Comparison of ENCODE assay signal across 14 mouse cellular contexts in the genomic region with DNA sequence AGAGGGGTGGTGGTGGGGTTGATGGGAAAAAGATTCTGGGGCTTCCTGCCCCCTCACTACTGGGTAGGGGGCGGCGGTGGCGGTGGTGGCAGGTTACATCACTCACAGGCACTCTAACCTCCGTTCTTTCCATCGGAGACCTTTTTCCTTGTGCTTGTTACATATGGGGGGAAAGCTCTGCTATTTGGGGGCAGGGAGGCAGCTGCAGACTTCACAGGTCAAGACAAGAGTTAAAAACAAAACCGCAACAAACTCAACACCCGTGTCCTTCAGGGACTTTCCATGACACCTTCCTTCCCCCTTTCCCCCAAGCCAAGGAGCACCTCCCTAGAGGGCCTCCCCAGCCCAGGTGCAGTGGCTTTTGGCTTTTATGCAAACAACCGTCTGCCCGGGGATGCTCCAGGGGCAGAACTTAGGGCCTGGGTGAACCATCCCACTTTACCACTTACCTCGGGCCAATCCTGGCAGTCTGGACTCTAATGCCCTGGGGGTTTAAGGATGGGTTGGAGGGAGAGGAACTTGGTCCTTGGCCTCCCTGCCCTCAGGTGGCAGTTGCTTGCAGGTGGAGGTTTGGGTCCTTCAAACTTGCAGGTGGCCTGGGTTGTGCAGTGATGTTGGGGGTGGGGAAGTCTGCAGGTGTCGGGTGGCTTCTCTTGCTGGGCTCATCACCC. TPM values are rescaled to one million over a fixed set of nuclear protein-coding genes. Genes with fewer than 3 reads are reported as not detected.
DNase-seq lines count a peak whose midpoint lies in the region; ATAC-seq and TF ChIP-seq lines count a peak whose summit lies in the region.
"Had no signal": no experiment of that assay in that cellular context is flagged by ENCODE, and none has a peak within 500 bp of the region (broad histone marks: within the 10 kb centered on the region; RNA-seq: fewer than 3 reads in every experiment).

No protein-coding gene starts in this region.

- intact Hi-C loops in heart, postnatal 10 days (cut with DNase I): loop anchor here (5.0 kb wide), 1 partner anchor 192 kb away; no protein-coding TSS in a partner anchor

- 17% methylated on average over 11 of the region's 11 CpGs for WGBS in heart, embryonic 13.5 days
- WGBS in hindbrain, embryonic 14.5 days: 18% methylated on average over 11 of the region's 11 CpGs

- no peak for ATAC-seq in heart, embryonic 13.5 days (ENCODE audit: extremely low read depth, insufficient number of reproducible peaks, low FRiP score, low TSS enrichment)
- ATAC-seq in megakaryocyte-erythroid progenitor cell, adult 5-6 weeks (replicated peaks; ENCODE audit: low FRiP score, low TSS enrichment, poor library complexity, severe bottlenecking): no peak
- no peak for ATAC-seq in hindbrain, embryonic 14.5 days (ENCODE audit: low FRiP score)
- ATAC-seq: intestine, embryonic 16.5 days had no signal

- no peak overlapping the region for H3K4me2 ChIP-seq in heart, embryonic 13.5 days
- H3K4me2 ChIP-seq in hindbrain, embryonic 14.5 days (replicated peaks): no peak overlapping the region

- 0 out of 2 replicates have a peak overlapping the region, but pooled peaks have one; percentile 81 for H3K9ac ChIP-seq in heart, embryonic 13.5 days
- H3K9ac ChIP-seq in hindbrain, embryonic 14.5 days: no peak overlapping the region
- H3K9ac ChIP-seq: stomach, embryonic 15.5 days had no signal

- no peaks in the 10 kb centered on the region for H3K36me3 ChIP-seq in heart, embryonic 13.5 days
- H3K36me3 ChIP-seq in E14TG2a.4 (ENCODE audit: insufficient read depth, low read length): peaks cover 22% of the 10 kb centered on the region
- H3K36me3 ChIP-seq in hindbrain, embryonic 14.5 days (replicated peaks; ENCODE audit: control insufficient read depth, insufficient read depth): no peaks in the 10 kb centered on the region

- no peak for TF ChIP-seq CTCF in E14TG2a.4 (conservative IDR thresholded peaks at IDR 0.05; ENCODE audit: low read length)

- no peaks in the 10 kb centered on the region for H3K9me3 ChIP-seq in heart, embryonic 13.5 days
- H3K9me3 ChIP-seq in E14TG2a.4 (ENCODE audit: low read length): no peaks in the 10 kb centered on the region
- H3K9me3 ChIP-seq in hindbrain, embryonic 14.5 days (ENCODE audit: control insufficient read depth, low read length): no peaks in the 10 kb centered on the region
- H3K9me3 ChIP-seq: heart, embryonic 10.5 days; stomach, embryonic 15.5 days had no signal

- H3K27ac ChIP-seq in heart, embryonic 13.5 days (replicated peaks): no peak overlapping the region
- H3K27ac ChIP-seq in hindbrain, embryonic 14.5 days: no peak overlapping the region
- H3K27ac ChIP-seq: stomach, embryonic 15.5 days had no signal

- H3K27me3 ChIP-seq in heart, embryonic 13.5 days (replicated peaks): peaks cover 61% of the 10 kb centered on the region
- peaks cover 34% of the 10 kb centered on the region for H3K27me3 ChIP-seq in E14TG2a.4 (ENCODE audit: insufficient read depth, low read length)
- H3K27me3 ChIP-seq in hindbrain, embryonic 14.5 days (ENCODE audit: control insufficient read depth, insufficient read depth, low read length): peaks cover 28% of the 10 kb centered on the region

- DNase-seq in heart, postnatal 10 days: no peak
- DNase-seq in skeletal muscle tissue, adult 2 months (ENCODE audit: low read depth, low spot score): peak; percentile 25
- DNase-seq in thymus, postnatal 10 days (ENCODE audit: low spot score in 2 of 2): peak; percentile 83 to 87
- DNase-seq in cerebellum, postnatal 10 days: no peak
- no peak for DNase-seq in hindbrain, embryonic 14.5 days (ENCODE audit: low spot score)
- DNase-seq: adrenal gland, postnatal 36 days; cerebellum, adult 11-12 months; lung, adult 18-20 months had no signal

- H3K4me3 ChIP-seq in heart, embryonic 13.5 days: no peak overlapping the region
- peak overlapping the region; percentile 81 for H3K4me3 ChIP-seq in E14TG2a.4 (replicated peaks; ENCODE audit: low read length)
- H3K4me3 ChIP-seq in hindbrain, embryonic 14.5 days (replicated peaks; ENCODE audit: low read length): no peak overlapping the region

- peaks cover 12% of the 10 kb centered on the region for H3K4me1 ChIP-seq in heart, embryonic 13.5 days
- peaks cover 66% of the 10 kb centered on the region for H3K4me1 ChIP-seq in E14TG2a.4 (replicated peaks; ENCODE audit: low read depth, low read length)
- peaks cover 7% of the 10 kb centered on the region for H3K4me1 ChIP-seq in hindbrain, embryonic 14.5 days (replicated peaks; ENCODE audit: control insufficient read depth, insufficient read depth, low read length)

RNA-seq across cellular contexts. Expression of a gene that starts 13.0 kb away (rescaled TPM):
- 2.2 and 2.9 TPM in 2 replicates for polyA plus RNA-seq in heart, embryonic 13.5 days (2015; fragmentation: Nextera tagmentation; extraction: Ambion mirVana)
- not detected for total RNA-seq in heart, postnatal 10 days (2021)
- 0.82 and 1.7 TPM in 2 replicates for total RNA-seq in megakaryocyte-erythroid progenitor cell, adult 5-6 weeks (2014; fragmentation: Nextera tagmentation)
- total RNA-seq in megakaryocyte-erythroid progenitor cell, adult 5-6 weeks (2017): not detected in 2 replicates
- 1.1 and 1.3 TPM in 2 replicates for polyA plus RNA-seq in hindbrain, embryonic 14.5 days (2014; fragmentation: Nextera tagmentation; extraction: Ambion mirVana)
- total RNA-seq: adrenal gland, postnatal 36 days had no signal

RNA-seq across cellular contexts. Expression of a gene that starts 20.4 kb away (rescaled TPM):
- 93.8 and 113 TPM in 2 replicates for polyA plus RNA-seq in heart, embryonic 13.5 days (2015; fragmentation: Nextera tagmentation; extraction: Ambion mirVana)
- 10 to 100 TPM; 48.9 to 52.1 TPM for total RNA-seq in heart, postnatal 10 days (2021)
- total RNA-seq in megakaryocyte-erythroid progenitor cell, adult 5-6 weeks (2014; fragmentation: Nextera tagmentation): 75.6 and 75.9 TPM in 2 replicates
- 15.7 and 32.3 TPM in 2 replicates for total RNA-seq in megakaryocyte-erythroid progenitor cell, adult 5-6 weeks (2017)
- polyA plus RNA-seq in hindbrain, embryonic 14.5 days (2014; fragmentation: Nextera tagmentation; extraction: Ambion mirVana): 242 and 256 TPM in 2 replicates

RNA-seq across cellular contexts. Expression of a gene that starts 46.9 kb away (rescaled TPM):
- 48.1 and 49.0 TPM in 2 replicates for polyA plus RNA-seq in heart, embryonic 13.5 days (2015; fragmentation: Nextera tagmentation; extraction: Ambion mirVana)
- total RNA-seq in heart, postnatal 10 days (2021): 10 to 100 TPM; 12.7 to 19.3 TPM
- total RNA-seq in megakaryocyte-erythroid progenitor cell, adult 5-6 weeks (2014; fragmentation: Nextera tagmentation): not detected in 2 replicates
- total RNA-seq in megakaryocyte-erythroid progenitor cell, adult 5-6 weeks (2017): not detected in 2 replicates
- polyA plus RNA-seq in hindbrain, embryonic 14.5 days (2014; fragmentation: Nextera tagmentation; extraction: Ambion mirVana): 8.9 and 10.2 TPM in 2 replicates

RNA-seq across cellular contexts. Expression of a gene that starts 58.9 kb away (rescaled TPM):
- 19.0 and 19.1 TPM in 2 replicates for polyA plus RNA-seq in heart, embryonic 13.5 days (2015; fragmentation: Nextera tagmentation; extraction: Ambion mirVana)
- 10 to 100 TPM; 14.5 to 17.8 TPM for total RNA-seq in heart, postnatal 10 days (2021)
- 6.4 and 10.6 TPM in 2 replicates for total RNA-seq in megakaryocyte-erythroid progenitor cell, adult 5-6 weeks (2014; fragmentation: Nextera tagmentation)
- 1.6 and 5.4 TPM in 2 replicates for total RNA-seq in megakaryocyte-erythroid progenitor cell, adult 5-6 weeks (2017)
- polyA plus RNA-seq in hindbrain, embryonic 14.5 days (2014; fragmentation: Nextera tagmentation; extraction: Ambion mirVana): 6.4 and 6.9 TPM in 2 replicates

Comparison
In these comparisons a context has a peak if more than half of its experiments do, and no peak if none do; other contexts are left out.
1. DNase-seq: peak in skeletal muscle tissue, adult 2 months (single experiment) and thymus, postnatal 10 days (2 of 2); none in heart, postnatal 10 days (0 of 2), cerebellum, postnatal 10 days (0 of 2) and hindbrain, embryonic 14.5 days (single experiment).
2. RNA of a gene that starts 46.9 kb away (total RNA-seq): 12.7 to 19.3 TPM in heart, postnatal 10 days; not detected in megakaryocyte-erythroid progenitor cell, adult 5-6 weeks; every median in the first group is over 10 times any median in the second.